Mouse (Mus musculus): ENCODE data around the gene Gngt1.

The Gngt1 gene

DNA sequence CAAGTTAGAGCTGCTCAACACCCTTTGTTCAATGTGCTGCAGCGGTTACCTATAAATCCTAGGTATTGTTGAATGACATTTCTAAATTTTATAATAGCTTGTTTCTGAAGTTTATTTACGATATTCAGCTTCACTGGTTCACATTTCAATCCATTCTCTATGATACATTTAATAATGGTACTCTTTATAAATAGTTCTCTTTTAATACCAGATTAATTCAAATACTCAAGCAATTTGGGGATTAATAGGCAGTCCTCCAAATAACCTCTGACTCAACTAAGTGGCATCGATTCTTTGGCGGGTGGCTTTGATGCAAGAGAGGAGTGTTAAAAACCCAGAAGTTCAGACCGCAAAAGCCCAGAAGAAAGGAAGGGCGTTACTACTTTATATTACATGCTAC, at the start of gene Gngt1:
TSS of gene Gngt1 (plus strand) at position 301 of the 400 bp plus-strand sequence.
- in situ Hi-C loops (cut with MboI, MseI), result no loop called here

DNA sequence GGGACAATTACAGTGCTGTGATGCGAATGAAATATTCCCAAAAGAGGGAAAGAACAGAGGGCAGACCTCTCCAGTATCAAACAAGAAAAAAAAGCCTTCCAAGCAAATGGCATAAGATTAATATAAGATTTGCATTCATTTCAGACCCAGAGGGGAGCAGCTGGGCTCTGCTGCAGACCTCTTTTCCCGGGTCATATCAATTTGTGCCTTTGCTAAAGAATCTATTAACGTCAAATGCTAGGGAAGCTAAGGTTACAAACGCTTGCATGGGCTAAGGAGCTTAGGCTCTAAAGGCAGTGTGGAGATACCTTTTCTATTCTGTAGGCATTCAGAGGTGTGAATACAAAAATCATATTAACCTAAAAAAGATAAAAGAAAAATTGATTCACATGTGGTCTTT, 38.6 kb upstream of the Gngt1 start:
- in situ Hi-C loops (cut with MboI, MseI), result no loop called here

- in situ Hi-C loops (cut with MboI, MseI), result no loop called here
These were observed 25.6 kb upstream of the Gngt1 start for GRCm38 (mm10) chr6:3967676-3968626.

GRCm38 (mm10) chr6:3973679-3974078, 19.9 kb upstream of the Gngt1 start:
- in situ Hi-C loops (cut with MboI, MseI), result no loop called here

DNA sequence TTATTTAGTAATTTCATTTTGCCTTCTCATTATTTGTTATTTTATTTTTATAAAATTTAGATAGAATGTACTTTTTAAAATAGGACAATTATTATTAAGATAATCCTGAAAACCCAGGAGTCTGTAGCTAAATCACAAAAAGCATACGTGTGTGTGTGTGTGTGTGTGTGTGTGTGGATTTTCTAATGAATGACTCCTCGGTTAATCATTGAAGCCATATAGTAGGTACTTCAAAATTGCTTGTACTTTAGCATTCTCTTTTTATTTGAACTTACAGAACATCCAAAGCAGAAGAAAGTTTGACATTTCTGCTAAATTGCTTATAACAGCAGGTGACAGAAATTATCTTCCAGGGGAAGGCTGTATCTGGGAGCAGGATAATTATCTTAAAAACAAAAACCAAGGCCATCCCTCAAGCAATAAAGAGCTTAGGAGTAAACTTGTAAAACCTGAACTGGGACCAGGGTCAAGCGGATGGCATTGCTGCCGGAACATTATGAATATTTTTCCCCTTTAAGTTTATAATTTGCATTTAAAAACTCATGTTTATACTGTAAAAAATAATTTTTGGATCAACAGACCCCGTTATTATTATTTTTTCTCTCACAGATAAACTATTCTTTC, 10.8 kb upstream of the Gngt1 start:
- in situ Hi-C loops (cut with MboI, MseI), result no loop called here

GRCm38 (mm10) chr6:3988750-3989149, 4.8 kb upstream of the Gngt1 start, which contains the start of gene Tfpi2:
Tfpi2 (minus strand) TSS chr6:3988919.
- in situ Hi-C loops (cut with MboI, MseI), result no loop called here

DNA sequence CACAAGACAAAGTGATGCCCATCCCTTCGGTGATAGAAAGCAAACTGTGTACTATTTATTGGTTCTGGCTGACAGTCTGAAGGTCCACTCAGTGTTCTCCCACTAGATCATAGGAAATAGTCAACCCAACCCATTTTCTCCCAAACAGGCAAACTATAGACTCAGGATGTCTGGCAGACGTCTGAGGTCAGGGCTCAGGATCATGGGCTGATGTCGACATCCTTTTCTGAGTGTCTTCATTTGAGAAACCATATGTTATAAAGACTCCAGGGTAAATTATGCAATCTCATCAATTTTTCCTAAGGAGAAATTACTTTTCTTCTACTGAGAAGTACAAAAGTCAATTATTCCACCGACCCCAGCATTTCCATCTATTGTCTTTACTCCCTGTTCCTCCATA, 4.5 kb downstream of the Gngt1 start:
- in situ Hi-C loops (cut with MboI, MseI), result no loop called here

GRCm38 (mm10) chr6:3999296-3999695, 5.7 kb downstream of the Gngt1 start:
- in situ Hi-C loops (cut with MboI, MseI), result no loop called here

DNA sequence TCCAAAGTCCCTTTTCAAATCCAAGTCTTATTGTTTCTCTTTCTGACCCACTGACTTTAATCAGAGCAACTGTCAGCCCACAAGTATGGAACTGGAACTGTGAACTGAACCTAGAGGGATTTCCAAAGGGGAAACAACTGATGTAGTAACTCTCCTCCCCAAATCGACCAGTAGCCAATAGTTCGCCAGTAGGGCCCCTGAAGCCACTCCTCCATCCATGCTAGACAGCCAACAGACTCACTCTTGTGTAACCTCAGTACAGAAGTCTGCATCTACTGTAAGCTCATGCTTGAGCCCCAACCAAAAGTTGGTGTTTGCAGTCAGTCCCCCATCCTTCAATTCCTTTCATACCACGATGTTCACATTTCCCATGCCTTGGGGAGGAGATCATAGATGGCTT, 7.1 kb downstream of the Gngt1 start:
- in situ Hi-C loops (cut with MboI, MseI), result no loop called here

DNA sequence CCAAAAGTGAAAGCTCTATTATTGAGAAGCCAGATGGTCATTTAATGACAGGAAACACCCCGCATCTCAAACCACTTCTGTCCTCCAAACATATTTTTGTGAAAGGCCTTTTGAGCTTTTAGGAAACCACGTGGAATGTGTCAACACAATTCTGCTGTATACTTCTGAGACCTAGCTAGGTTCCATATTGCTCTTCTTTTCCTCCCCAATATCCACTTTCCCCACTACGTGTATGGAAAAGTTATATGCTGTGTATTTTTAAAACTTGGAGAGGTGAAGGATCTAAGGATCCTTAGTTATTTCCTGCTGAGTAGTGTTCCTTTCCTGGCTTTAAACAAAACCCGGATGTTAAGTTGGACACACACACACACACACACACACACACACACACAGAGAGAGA, 9.9 kb downstream of the Gngt1 start:
- in situ Hi-C loops (cut with MboI, MseI), result no loop called here

GRCm38 (mm10) chr6:4003890-4004306, 10.3 kb downstream of the Gngt1 start, which contains the start of gene Gng11:
Gng11 (plus strand) TSS chr6:4003904.
- in situ Hi-C loops (cut with MboI, MseI), result no loop called here

- in situ Hi-C loops (cut with MboI, MseI), result no loop called here
These were observed 11.2 kb downstream of the Gngt1 start for GRCm38 (mm10) chr6:4004808-4005207.

DNA sequence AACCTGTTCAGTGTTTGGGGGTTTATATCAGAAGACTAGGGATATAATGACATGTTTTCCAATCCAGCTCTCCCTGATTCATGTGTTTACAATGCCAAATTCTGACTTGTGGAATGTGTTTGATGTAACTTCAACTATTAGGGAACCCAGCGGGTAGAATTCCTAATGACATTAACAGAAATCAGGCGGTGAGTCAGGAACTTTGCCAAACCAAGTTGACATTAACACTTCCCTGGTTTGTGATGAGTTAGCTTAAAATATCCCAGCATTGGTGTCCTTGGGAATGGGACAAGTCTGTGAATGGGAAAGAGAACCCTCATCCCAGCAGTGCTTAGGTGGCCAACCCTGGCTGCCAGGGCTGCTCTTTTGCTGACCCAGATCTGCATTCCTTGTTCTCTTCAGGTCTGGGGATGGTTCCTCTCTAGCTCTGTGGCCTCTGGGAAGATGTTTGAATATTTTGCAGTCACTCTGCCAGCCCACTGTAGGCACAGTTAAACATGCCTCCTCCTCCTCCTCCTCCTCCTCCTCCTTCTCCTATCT, 15.0 kb downstream of the Gngt1 start:
- in situ Hi-C loops (cut with MboI, MseI), result no loop called here

- in situ Hi-C loops (cut with MboI, MseI), result no loop called here
These were observed 16.0 kb downstream of the Gngt1 start for GRCm38 (mm10) chr6:4009548-4009947.

DNA sequence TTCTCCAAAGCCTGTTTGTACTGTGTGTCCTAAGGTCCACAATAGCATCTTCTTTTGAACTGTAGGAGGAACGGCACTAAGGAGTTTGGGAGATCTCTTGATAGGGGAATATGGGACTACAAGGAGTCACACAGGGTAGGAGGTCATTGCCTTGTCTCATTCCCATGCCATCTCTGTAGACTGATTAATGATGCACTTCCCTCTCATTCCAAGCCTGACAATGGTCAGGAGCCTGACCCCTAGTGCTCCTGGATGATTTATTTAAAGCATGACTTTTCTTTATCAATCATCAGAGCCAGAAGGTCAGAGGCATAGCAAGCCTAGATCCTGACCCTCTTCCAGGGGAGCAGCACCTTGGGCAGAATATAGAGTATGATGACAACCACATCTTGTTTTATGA, 29.1 kb downstream of the Gngt1 start:
- in situ Hi-C loops (cut with MboI, MseI), result no loop called here

DNA sequence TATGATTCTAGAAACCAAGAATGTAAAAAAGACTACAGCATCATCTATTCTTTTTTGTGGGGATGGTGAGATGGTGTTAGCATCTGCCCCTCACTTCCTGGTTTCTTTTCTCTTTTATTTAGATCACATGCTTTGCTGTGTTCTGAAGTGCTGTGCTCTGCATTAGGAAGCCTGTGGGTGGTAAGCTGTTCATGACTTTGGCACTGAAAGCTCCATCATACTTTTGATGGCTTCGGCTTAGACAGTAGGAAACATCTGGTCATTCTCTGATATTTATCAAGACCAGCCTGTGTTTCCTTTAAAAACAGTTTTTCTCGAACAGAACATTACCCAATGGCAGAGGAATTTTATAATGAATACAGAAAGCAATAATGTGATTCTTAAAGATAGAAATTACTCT, 32.8 kb downstream of the Gngt1 start:
- in situ Hi-C loops (cut with MboI, MseI), result no loop called here

DNA sequence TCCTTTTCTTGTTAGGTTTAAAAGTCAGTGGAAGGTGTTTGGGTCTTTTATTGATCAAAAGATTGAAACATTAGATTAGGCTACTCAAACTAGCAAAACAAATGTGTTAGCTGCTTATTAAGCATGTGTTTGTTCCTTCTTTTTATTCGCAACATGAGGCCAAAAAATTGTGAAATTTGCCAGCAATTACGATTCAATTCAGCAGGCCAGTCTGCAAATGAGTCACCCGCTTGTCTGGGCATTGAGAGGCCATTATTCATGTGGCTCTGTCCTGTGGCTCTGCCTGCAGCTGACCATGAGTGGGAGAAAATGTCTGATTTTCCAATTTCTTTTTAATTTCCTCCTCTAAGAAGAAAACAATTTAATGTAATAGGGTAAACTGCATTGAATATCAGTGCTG, 37.4 kb downstream of the Gngt1 start:
- in situ Hi-C loops (cut with MboI, MseI), result no loop called here

DNA sequence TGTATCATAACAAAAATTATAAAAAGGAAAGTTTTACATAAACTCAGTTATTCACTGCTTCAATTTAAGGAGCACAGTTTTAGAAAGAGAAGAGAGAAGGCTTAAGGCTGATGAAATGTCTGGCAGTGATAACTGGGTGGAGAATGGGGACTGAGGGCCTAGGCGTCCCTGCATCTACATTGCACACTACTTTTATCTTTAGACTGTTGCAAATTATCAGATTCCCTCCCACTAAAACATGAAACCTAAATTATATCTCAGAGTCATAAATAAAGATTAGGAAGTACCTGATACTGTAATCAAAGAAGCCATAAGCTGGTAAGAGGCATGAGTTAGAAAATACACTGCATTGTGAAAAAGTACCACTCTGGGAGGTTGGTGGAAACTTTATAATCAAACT, 48.2 kb downstream of the Gngt1 start:
- in situ Hi-C loops (cut with MboI, MseI), result no loop called here
